Mouse (Mus musculus) midbrain, embryonic 14.5 days (tissue): ENCODE measurements around the gene Tlr8. TPM values are rescaled to one million over a fixed set of nuclear protein-coding genes. Genes with fewer than 3 reads are reported as not detected.
"Not testable (repeated sequence)": the region's sequence is repeated elsewhere in the genome, so short reads cannot be mapped to it uniquely, and the experiment has no call there.

Experiments used
- ATAC-seq: fragments of 200-750 bp; cut with Nextera tagmentation; 2 replicates; pipeline ENCODE4 v1.8.0; 2017; ENCODE audit warnings: moderate number of reproducible peaks, moderate library complexity; ENCODE audit not compliant: low FRiP score, low TSS enrichment
- DNase-seq: peaks from one replicate; pipeline ENCODE4 v3.0.0-alpha.2; 2015
- H3K27ac ChIP-seq: fragments of 300-500 bp; sonication (generic); replicated peaks from 2 replicates; pipeline ENCODE4 v1.5.1; 2014; ENCODE audit warnings: mild to moderate bottlenecking, low read depth, low read length, moderate library complexity
- H3K27me3 ChIP-seq: fragments of 300-500 bp; sonication (generic); 2 replicates; pipeline ENCODE4 v1.6.1; 2014; ENCODE audit warnings: low read length, control low read depth, mixed read lengths; ENCODE audit not compliant: control insufficient read depth, insufficient read depth
- H3K36me3 ChIP-seq: fragments of 300-500 bp; sonication (generic); 2 replicates; pipeline ENCODE4 v1.6.1; 2014; ENCODE audit warnings: low read length, control low read depth; ENCODE audit not compliant: control insufficient read depth, insufficient read depth
- H3K4me1 ChIP-seq: fragments of 300-500 bp; sonication (generic); 2 replicates; pipeline ENCODE4 v1.6.1; 2014; ENCODE audit warnings: mild to moderate bottlenecking, antibody characterized with exemption, low read length, control low read depth; ENCODE audit not compliant: control insufficient read depth, insufficient read depth
- H3K4me2 ChIP-seq: fragments of 300-500 bp; sonication (generic); 2 replicates; pipeline ENCODE4 v1.6.1; 2014; ENCODE audit warnings: mild to moderate bottlenecking, low read length, moderate library complexity
- H3K4me3 ChIP-seq: fragments of 300-500 bp; sonication (generic); replicated peaks from 2 replicates; pipeline ENCODE4 v1.5.1; 2014; ENCODE audit warnings: low read depth, low read length
- H3K9ac ChIP-seq: fragments of 300-500 bp; sonication (generic); replicated peaks from 2 replicates; pipeline ENCODE4 v1.6.1; 2014; ENCODE audit warnings: mild to moderate bottlenecking, low read length, moderate library complexity
- H3K9me3 ChIP-seq: fragments of 300-500 bp; sonication (generic); 2 replicates; pipeline ENCODE4 v1.6.1; 2016; ENCODE audit warnings: low read length, control low read depth, mixed read lengths; ENCODE audit not compliant: control insufficient read depth
- WGBS: fragments of 180-500 bp; shearing (Covaris S2); extraction: QIAGEN DNeasy Blood & Tissue Kit; methylation state at CpG from one replicate; pipeline ENCODE4 v1.1.7; 2014; 5-methylcytosine and 5-hydroxymethylcytosine counted together
- polyA plus RNA-seq: library from polyadenylated mRNA; unstranded; fragments of >200 nt; fragmentation: Nextera tagmentation; extraction: Ambion mirVana; gene quantifications from 2 replicates; pipeline ENCODE4 v1.2.1, GENCODE M21; 2014

Gene Tlr8
- 0.07 TPM in 1 of 2 replicates, not detected in the other for polyA plus RNA-seq

DNA sequence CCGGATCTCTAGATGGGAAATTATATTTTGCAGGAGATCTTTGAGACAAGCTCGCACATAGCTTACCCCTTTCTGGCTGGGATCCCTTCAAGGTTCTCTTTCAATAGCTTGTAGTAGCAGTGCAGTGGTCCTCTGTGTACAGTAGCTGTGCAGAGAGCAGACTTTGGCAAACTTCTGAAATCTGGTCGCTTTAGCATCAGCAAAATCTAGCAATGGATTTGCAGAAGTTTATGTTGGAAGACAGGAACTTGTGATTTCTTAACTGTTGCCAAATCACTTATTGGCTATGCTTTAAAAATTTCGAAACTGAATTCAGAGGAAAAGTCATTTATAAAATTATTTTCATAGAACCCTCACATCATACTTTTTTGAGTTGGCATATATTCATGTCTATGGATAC is at the start of gene Tlr8:
Gene Tlr8, minus strand, starts transcription at position 244 of the 400 bp plus-strand sequence.
- H3K9me3 ChIP-seq: no peaks in the 10 kb centered on the region
- H3K9ac ChIP-seq: no peak within 1 kb of the TSS
- H3K4me2 ChIP-seq: no peak within 1 kb of the TSS
- DNase-seq (no peak), ATAC-seq (no peak)
- no peaks in the 10 kb centered on the region for H3K4me1 ChIP-seq
- H3K4me3 ChIP-seq: no peak within 1 kb of the TSS
- peaks cover 3% of the 10 kb centered on the region; the same call in 1 of the 2 replicates for H3K27me3 ChIP-seq
- H3K27ac ChIP-seq: no peak within 1 kb of the TSS
- no peaks in the 10 kb centered on the region for H3K36me3 ChIP-seq
- WGBS: 81% methylated on average over 4 of the region's 4 CpGs

GRCm38 (mm10) chrX:167302061-167302460 is 37.9 kb upstream of the Tlr8 start:
- H3K9me3 ChIP-seq, ATAC-seq, H3K9ac ChIP-seq, H3K36me3 ChIP-seq, H3K27ac ChIP-seq, DNase-seq, H3K4me1 ChIP-seq, H3K4me2 ChIP-seq, H3K27me3 ChIP-seq, H3K4me3 ChIP-seq: not testable (repeated sequence)
- 100% methylated on average over 1 of the region's 1 CpGs for WGBS

DNA sequence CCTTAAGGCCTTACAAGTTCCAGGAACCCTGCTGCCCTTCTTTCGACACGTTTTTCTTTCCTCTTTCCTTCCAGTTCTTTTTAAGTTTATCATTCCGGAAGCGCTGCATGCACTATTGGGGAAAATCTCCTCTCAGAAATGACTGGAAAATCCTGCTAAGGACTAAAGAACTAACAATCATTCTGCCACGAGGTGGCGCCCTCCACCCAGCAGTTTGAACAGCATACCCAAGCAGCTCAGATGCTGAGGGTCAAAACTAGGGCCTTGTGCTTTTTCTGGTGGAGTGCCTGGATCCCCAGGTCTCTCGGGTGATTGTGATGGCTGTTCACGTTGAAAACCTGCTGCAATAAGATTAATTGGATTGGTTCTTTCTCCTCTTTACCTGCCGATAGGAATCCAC is 12.8 kb upstream of the Tlr8 start:
- ATAC-seq: no peak; the same call in 1 of the 2 replicates
- H3K4me2 ChIP-seq: 0 out of 2 replicates have a peak overlapping the region, but pooled peaks have one; percentile 17

DNA sequence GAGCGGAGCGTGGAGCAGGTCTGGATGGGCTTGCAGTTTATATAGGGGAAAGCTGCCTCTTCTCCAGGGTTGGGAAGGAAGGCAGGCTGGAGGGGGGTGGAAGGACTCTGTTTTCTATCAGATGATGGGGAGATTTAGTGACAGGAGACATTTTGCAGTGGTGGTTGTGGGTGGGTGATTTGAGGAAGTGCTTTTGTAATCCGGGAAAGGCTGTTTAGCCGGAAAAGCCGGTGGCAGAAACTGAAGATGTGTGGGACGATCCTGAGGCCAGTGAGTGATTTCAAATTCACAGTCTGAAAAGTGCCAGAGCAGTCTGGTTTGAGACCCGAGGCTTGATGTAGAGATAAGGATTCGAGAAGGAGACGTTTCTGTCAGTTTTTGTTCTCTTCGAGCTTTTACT is 12.4 kb upstream of the Tlr8 start:
- Histone ChIP-seq H3K27ac (no peak overlapping the region), H3K9me3 (no peaks in the 10 kb centered on the region), H3K4me1 (no peaks in the 10 kb centered on the region), H3K9ac (no peak overlapping the region), H3K27me3 (no peaks in the 10 kb centered on the region), H3K4me2 (0 out of 2 replicates have a peak overlapping the region, but pooled peaks have one; percentile 17), H3K36me3 (no peaks in the 10 kb centered on the region), H3K4me3 (no peak overlapping the region)
- DNase-seq (no peak), ATAC-seq (no peak)
- 64% methylated on average over 10 of the region's 10 CpGs for WGBS

More for the DNA sequence above, 12.8 kb upstream of the Tlr8 start:
- 22% methylated on average over 9 of the region's 9 CpGs for WGBS
- no peak overlapping the region for H3K9ac ChIP-seq
- H3K27ac ChIP-seq: no peak overlapping the region
- H3K36me3 ChIP-seq: no peaks in the 10 kb centered on the region
- H3K9me3 ChIP-seq: no peaks in the 10 kb centered on the region
- peak; percentile 85 for DNase-seq
- H3K27me3 ChIP-seq: no peaks in the 10 kb centered on the region
- no peak overlapping the region for H3K4me3 ChIP-seq
- no peaks in the 10 kb centered on the region for H3K4me1 ChIP-seq

DNA sequence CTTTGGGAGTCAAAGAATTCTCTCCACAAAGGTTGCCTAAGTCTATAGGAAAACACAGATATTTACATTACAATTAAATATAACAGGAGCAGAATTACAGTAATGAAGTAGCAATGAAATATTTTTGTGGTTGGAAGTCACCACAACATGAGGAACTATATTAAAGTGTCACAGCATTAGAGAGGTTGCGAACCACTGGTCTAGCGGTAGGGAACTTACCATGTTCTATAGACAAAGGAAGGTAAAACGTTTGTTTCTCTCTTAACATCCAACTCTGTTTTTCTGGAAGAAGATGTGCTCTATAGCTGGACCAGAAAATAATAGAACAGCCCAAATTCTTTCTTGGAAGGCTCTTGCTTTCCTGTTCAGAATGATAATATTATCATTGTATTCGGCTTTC is 599 bp downstream of the Tlr8 start:
- H3K9me3 ChIP-seq: no peaks in the 10 kb centered on the region
- H3K27me3 ChIP-seq: peaks cover 3% of the 10 kb centered on the region; the same call in 1 of the 2 replicates
- H3K9ac ChIP-seq: no peak overlapping the region
- no peak for DNase-seq
- no peak overlapping the region for H3K4me2 ChIP-seq
- H3K4me1 ChIP-seq: no peaks in the 10 kb centered on the region
- no peak for ATAC-seq
- WGBS: 87% methylated on average over 4 of the region's 4 CpGs
- no peaks in the 10 kb centered on the region for H3K36me3 ChIP-seq
- no peak overlapping the region for H3K4me3 ChIP-seq
- H3K27ac ChIP-seq: no peak overlapping the region

DNA sequence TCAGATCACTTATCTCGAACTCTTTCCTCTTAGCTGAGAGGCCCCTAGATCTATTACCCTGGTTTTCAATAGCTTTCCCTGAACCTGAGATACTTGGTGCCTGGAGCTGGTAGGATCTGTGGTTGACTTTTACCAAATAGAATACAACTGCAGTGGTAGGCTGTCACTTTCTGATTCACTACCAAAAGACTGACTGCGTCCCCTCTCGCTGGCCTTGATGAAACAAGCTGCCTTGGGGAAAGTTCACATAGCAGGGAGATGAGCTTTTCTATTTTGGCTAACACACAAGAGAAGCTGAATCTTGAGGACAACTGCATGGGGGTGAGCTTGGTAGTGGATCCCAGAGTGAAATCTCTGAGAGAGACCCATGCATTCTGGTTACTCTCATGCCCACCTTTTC is 22.4 kb downstream of the Tlr8 start:
- H3K27me3 ChIP-seq: no peaks in the 10 kb centered on the region
- H3K4me3 ChIP-seq: no peak overlapping the region
- no peak overlapping the region for H3K27ac ChIP-seq
- H3K4me2 ChIP-seq: no peak overlapping the region
- no peak overlapping the region for H3K9ac ChIP-seq
- H3K36me3 ChIP-seq: no peaks in the 10 kb centered on the region
- no peak for ATAC-seq
- no peaks in the 10 kb centered on the region for H3K9me3 ChIP-seq
- 98% methylated on average over 3 of the region's 3 CpGs for WGBS
- H3K4me1 ChIP-seq: no peaks in the 10 kb centered on the region
- no peak for DNase-seq

DNA sequence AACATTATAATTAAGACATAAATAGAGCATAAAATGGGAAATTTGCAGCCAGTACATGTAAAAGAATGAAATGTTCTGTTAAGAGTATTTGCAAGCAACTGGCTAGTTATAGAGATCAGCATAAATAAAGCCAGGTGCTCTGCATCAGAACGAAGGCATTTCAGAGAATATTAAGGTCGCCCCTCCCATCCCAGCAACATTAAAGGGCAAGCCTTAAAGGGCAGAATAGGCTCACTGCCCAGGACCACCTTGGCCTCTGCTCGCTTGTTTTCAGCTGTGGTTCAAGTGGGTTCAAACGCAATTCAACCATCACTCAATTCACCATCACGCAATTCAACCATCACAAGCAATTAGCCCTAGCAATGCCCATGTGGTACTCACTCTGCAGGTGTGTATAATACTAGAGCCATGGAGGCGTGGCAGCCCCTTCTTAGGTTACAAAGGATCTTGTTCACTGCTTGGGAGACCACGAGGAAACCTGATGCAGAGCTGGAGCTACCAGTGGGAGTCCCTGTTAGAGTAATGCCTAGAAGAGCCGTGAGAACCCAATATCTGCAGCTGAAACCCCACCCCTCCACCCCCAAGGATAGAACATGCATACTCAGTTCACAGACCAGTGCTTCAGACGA is 24.7 kb downstream of the Tlr8 start:
- Histone ChIP-seq H3K27me3 (no peaks in the 10 kb centered on the region), H3K9me3 (no peaks in the 10 kb centered on the region), H3K27ac (no peak overlapping the region), H3K4me3 (no peak overlapping the region), H3K4me1 (no peaks in the 10 kb centered on the region), H3K9ac (no peak overlapping the region), H3K36me3 (no peaks in the 10 kb centered on the region), H3K4me2 (no peak overlapping the region)
- 65% methylated on average over 9 of the region's 9 CpGs for WGBS
- ATAC-seq (no peak), DNase-seq (no peak)

DNA sequence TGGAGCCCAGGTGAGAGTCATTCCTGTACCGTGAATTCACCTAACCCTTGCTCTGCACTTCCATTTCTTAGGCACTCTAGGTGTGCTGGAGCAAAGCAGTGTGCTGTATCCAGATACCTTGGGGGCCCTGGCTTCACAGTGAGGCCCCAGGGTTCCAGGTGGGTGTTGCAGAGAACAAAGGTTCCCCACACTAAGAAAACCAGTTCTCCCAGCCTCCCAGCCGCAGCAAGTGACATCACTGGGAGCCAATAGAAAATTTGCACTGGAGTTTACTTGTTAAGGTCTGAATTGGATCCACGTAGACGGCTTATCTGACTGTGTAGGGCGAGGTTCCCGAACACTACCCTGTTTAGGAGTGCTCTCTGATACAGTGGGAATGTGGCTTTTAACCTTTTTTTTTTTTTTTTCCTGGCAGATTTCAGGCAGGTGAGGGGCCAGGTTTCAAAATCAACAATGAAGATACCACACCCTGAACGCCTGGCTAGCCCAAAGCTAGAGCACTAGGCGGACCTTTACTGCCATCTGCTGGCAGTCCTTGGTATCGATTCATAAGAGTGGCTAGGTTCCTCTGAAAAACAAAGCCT is 30.9 kb downstream of the Tlr8 start:
- ATAC-seq: peak; percentile 46; the same call in 1 of the 2 replicates
- Histone ChIP-seq H3K9me3 (no peaks in the 10 kb centered on the region), H3K4me2 (no peak overlapping the region), H3K27me3 (no peaks in the 10 kb centered on the region), H3K27ac (no peak overlapping the region), H3K4me3 (no peak overlapping the region), H3K9ac (no peak overlapping the region), H3K36me3 (no peaks in the 10 kb centered on the region), H3K4me1 (peaks cover 5% of the 10 kb centered on the region; the same call in 1 of the 2 replicates)
- 27% methylated on average over 9 of the region's 9 CpGs for WGBS
- DNase-seq: peak; percentile 90

DNA sequence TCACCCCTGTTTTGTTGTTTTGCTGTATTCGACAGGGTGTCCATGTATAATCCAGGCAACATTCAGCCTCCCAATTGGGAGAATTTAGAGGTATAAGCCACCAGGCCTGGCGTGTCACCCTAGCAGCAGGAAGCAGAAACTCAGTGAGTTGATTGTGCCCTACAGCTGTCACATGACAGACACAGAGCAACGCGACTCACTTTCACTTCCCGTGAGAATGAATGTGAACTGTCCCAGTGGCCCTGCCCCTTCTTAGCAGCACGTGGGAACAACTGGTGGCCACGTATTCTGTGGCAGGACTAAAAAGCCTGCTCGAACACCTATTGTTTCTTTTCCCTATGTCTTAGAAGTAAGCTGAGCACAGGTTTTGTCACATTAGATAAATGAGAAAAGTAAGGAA is 33.0 kb downstream of the Tlr8 start:
- no peak overlapping the region for H3K4me2 ChIP-seq
- DNase-seq: peak; percentile 5
- no peaks in the 10 kb centered on the region for H3K27me3 ChIP-seq
- no peak overlapping the region for H3K9ac ChIP-seq
- no peak for ATAC-seq
- WGBS: 48% methylated on average over 8 of the region's 8 CpGs
- no peaks in the 10 kb centered on the region for H3K36me3 ChIP-seq
- H3K9me3 ChIP-seq: no peaks in the 10 kb centered on the region
- no peak overlapping the region for H3K27ac ChIP-seq
- peaks cover 5% of the 10 kb centered on the region; the same call in 1 of the 2 replicates for H3K4me1 ChIP-seq
- no peak overlapping the region for H3K4me3 ChIP-seq
